Mouse (Mus musculus) CH12.LX (cell line): Measurements from ENCODE around the gene Smarca2. TPM values are rescaled to one million over a fixed set of nuclear protein-coding genes. Genes with fewer than 3 reads are reported as not detected.

ENCODE experiments used
- DNase-seq: peaks from one replicate; pipeline ENCODE4 v3.0.0-alpha.2; 2013; ENCODE audit errors: extremely low read depth
- H3K27ac ChIP-seq: 2 replicates; pipeline ENCODE4 v1.5.1; 2012; ENCODE audit warnings: low read depth, mild to moderate bottlenecking, control low read depth, moderate library complexity; ENCODE audit not compliant: insufficient read depth
- H3K27me3 ChIP-seq: replicated peaks from 2 replicates; pipeline ENCODE3; 2012; ENCODE audit warnings: inconsistent platforms
- H3K36me3 ChIP-seq, 2 experiments: replicated peaks in 1 of 2; 2 replicates each; pipeline versions ENCODE3 to v1.6.1; 2012; ENCODE audit warnings: inconsistent platforms in 1 of 2, low read length in 1 of 2, mild to moderate bottlenecking in 1 of 2, mixed read lengths in 1 of 2, moderate library complexity in 1 of 2; ENCODE audit not compliant: control insufficient read depth in 1 of 2, insufficient read depth in 1 of 2
- H3K4me1 ChIP-seq, 2 experiments: 2 replicates each; pipeline ENCODE4 v1.6.1; 2012; ENCODE audit warnings: inconsistent platforms in 1 of 2, moderate library complexity in 1 of 2; ENCODE audit not compliant: insufficient read depth in 2 of 2, control insufficient read depth in 1 of 2
- H3K4me2 ChIP-seq: 2 replicates; pipeline ENCODE4 v1.6.1; 2012; ENCODE audit warnings: low read depth, mild to moderate bottlenecking, control low read depth; ENCODE audit not compliant: poor library complexity, insufficient read depth, severe bottlenecking
- H3K4me3 ChIP-seq, 3 experiments: fragments of 150-350 bp in 1 of 3; sonication (generic) in 1 of 3; replicated peaks in 1 of 3; 2 replicates each; pipeline versions ENCODE3 to v1.5.1; 2011 to 2012; ENCODE audit warnings: low read depth in 2 of 3, low read length in 2 of 3, mild to moderate bottlenecking in 2 of 3, moderate library complexity in 2 of 3, control low read depth in 1 of 3, improper control_type of control experiment in 1 of 3, inconsistent platforms in 1 of 3, mixed read lengths in 1 of 3; ENCODE audit not compliant: poor library complexity in 1 of 3
- H3K79me2 ChIP-seq: replicated peaks from 2 replicates; pipeline ENCODE4 v1.6.1; 2012; ENCODE audit warnings: mild to moderate bottlenecking, moderate library complexity; ENCODE audit not compliant: control insufficient read depth, poor library complexity, insufficient read depth, severe bottlenecking; ENCODE audit errors: extremely low read depth
- H3K9ac ChIP-seq: 2 replicates; pipeline ENCODE4 v1.6.1; 2012; ENCODE audit warnings: low read depth, mild to moderate bottlenecking, control low read depth, moderate library complexity; ENCODE audit not compliant: insufficient read depth
- H3K9me3 ChIP-seq: replicated peaks from 2 replicates; pipeline ENCODE3; 2012; ENCODE audit warnings: low read length, inconsistent platforms, mixed read lengths
- BHLHE40 ChIP-seq: IDR thresholded peaks from 2 replicates; pipeline ENCODE4 v1.6.1; 2011; ENCODE audit warnings: mild to moderate bottlenecking, low read depth, low read length, improper control_type of control experiment
- CHD1 ChIP-seq: IDR thresholded peaks from 2 replicates; pipeline ENCODE4 v1.6.1; 2012; ENCODE audit warnings: low read depth, low read length, improper control_type of control experiment, inconsistent platforms
- CTCF ChIP-seq, 2 experiments: IDR thresholded peaks in 1 of 2; conservative IDR thresholded peaks in 1 of 2; 2 replicates each; pipeline ENCODE4 v1.5.1; 2011 to 2012; ENCODE audit warnings: low read depth in 2 of 2, low read length in 2 of 2, improper control_type of control experiment in 1 of 2, inconsistent platforms in 1 of 2, mild to moderate bottlenecking in 1 of 2, moderate library complexity in 1 of 2
- ELF1 ChIP-seq: IDR thresholded peaks from 2 replicates; pipeline ENCODE4 v1.6.1; 2014; ENCODE audit warnings: low read depth, mild to moderate bottlenecking, inconsistent platforms, low read length, improper control_type of control experiment
- EP300 ChIP-seq: IDR thresholded peaks from 2 replicates; pipeline ENCODE4 v1.6.1; 2011; ENCODE audit warnings: low read length, improper control_type of control experiment
- ETS1 ChIP-seq: conservative IDR thresholded peaks from 2 replicates; pipeline ENCODE4 v1.6.1; 2012; ENCODE audit warnings: low read depth, mild to moderate bottlenecking, inconsistent platforms, low read length, improper control_type of control experiment, moderate library complexity
- HCFC1 ChIP-seq: IDR thresholded peaks from 2 replicates; pipeline ENCODE4 v1.6.1; 2012; ENCODE audit warnings: low read depth, mild to moderate bottlenecking, inconsistent platforms, low read length, improper control_type of control experiment
- IRF4 ChIP-seq: IDR thresholded peaks from 2 replicates; pipeline ENCODE4 v1.6.1; 2014; ENCODE audit warnings: low read depth, mild to moderate bottlenecking, inconsistent platforms, low read length, improper control_type of control experiment
- KAT2A ChIP-seq: IDR thresholded peaks from 2 replicates; pipeline ENCODE4 v1.6.1; 2012; ENCODE audit warnings: low read length, improper control_type of control experiment, inconsistent platforms; ENCODE audit not compliant: insufficient replicate concordance
- MAFK ChIP-seq: IDR thresholded peaks from 2 replicates; pipeline ENCODE4 v1.6.1; 2011; ENCODE audit warnings: low read length, improper control_type of control experiment; ENCODE audit not compliant: insufficient replicate concordance
- MAX ChIP-seq: IDR thresholded peaks from 2 replicates; pipeline ENCODE4 v1.6.1; 2011; ENCODE audit warnings: low read length, improper control_type of control experiment
- MAZ ChIP-seq: IDR thresholded peaks from 2 replicates; pipeline ENCODE4 v1.6.1; 2012; ENCODE audit warnings: low read depth, mild to moderate bottlenecking, inconsistent platforms, low read length, improper control_type of control experiment, moderate library complexity
- MEF2A ChIP-seq: IDR thresholded peaks from 2 replicates; pipeline ENCODE4 v1.6.1; 2014; ENCODE audit warnings: low read depth, mild to moderate bottlenecking, inconsistent platforms, low read length, improper control_type of control experiment, borderline replicate concordance
- MXI1 ChIP-seq: IDR thresholded peaks from 2 replicates; pipeline ENCODE4 v1.6.1; 2011; ENCODE audit warnings: mild to moderate bottlenecking, low read depth, low read length, improper control_type of control experiment
- NELFE ChIP-seq: IDR thresholded peaks from 2 replicates; pipeline ENCODE4 v1.6.1; 2011; ENCODE audit warnings: low read depth, low read length, improper control_type of control experiment
- NRF1 ChIP-seq: IDR thresholded peaks from 2 replicates; pipeline ENCODE4 v1.6.1; 2014; ENCODE audit warnings: low read depth, mild to moderate bottlenecking, inconsistent platforms, low read length, improper control_type of control experiment, moderate library complexity
- RAD21 ChIP-seq: IDR thresholded peaks from 2 replicates; pipeline ENCODE4 v1.6.1; 2011; ENCODE audit warnings: low read depth, mild to moderate bottlenecking, low read length, improper control_type of control experiment, moderate library complexity
- RCOR1 ChIP-seq: conservative IDR thresholded peaks from 2 replicates; pipeline ENCODE4 v1.6.1; 2012; ENCODE audit warnings: low read depth, mild to moderate bottlenecking, inconsistent platforms, low read length, improper control_type of control experiment
- SIN3A ChIP-seq: IDR thresholded peaks from 2 replicates; pipeline ENCODE4 v1.6.1; 2012; ENCODE audit warnings: low read length, improper control_type of control experiment, inconsistent platforms
- SMC3 ChIP-seq: IDR thresholded peaks from 2 replicates; pipeline ENCODE4 v1.6.1; 2011; ENCODE audit warnings: low read depth, low read length, improper control_type of control experiment
- UBTF ChIP-seq: IDR thresholded peaks from 2 replicates; pipeline ENCODE4 v1.6.1; 2012; ENCODE audit warnings: low read depth, mild to moderate bottlenecking, inconsistent platforms, low read length, improper control_type of control experiment, moderate library complexity
- USF1 ChIP-seq: IDR thresholded peaks from 2 replicates; pipeline ENCODE4 v1.6.1; 2014; ENCODE audit warnings: low read depth, mild to moderate bottlenecking, inconsistent platforms, low read length, improper control_type of control experiment
- USF2 ChIP-seq: conservative IDR thresholded peaks from 2 replicates; pipeline ENCODE4 v1.6.1; 2011; ENCODE audit warnings: low read depth, low read length, improper control_type of control experiment
- ZC3H11A ChIP-seq: IDR thresholded peaks from 2 replicates; pipeline ENCODE4 v1.6.1; 2012; ENCODE audit warnings: low read depth, mild to moderate bottlenecking, inconsistent platforms, low read length, improper control_type of control experiment
- ZKSCAN1 ChIP-seq: IDR thresholded peaks from 2 replicates; pipeline ENCODE4 v1.6.1; 2012; ENCODE audit warnings: low read depth, inconsistent platforms, low read length, improper control_type of control experiment, borderline replicate concordance
- ZNF384 ChIP-seq: IDR thresholded peaks from 2 replicates; pipeline ENCODE4 v1.6.1; 2012; ENCODE audit warnings: low read depth, low read length, improper control_type of control experiment, inconsistent platforms
- dilution Hi-C: fragments of 300-500 bp; cut with MboI; formaldehyde crosslinking; loops from 2 replicates; pipeline ENCODE4 v1.14.3; 2020; ENCODE audit warnings: low sequenced_read_pairs; ENCODE audit not compliant: extremely low pct_unique_long_range_greater_than_20kb, extremely low pct_ligation_motif_present
- in situ Hi-C: fragments of 300-500 bp; cut with MboI; formaldehyde crosslinking; loops from 3 replicates; pipeline ENCODE4 v1.14.3; 2019; ENCODE audit warnings: low sequenced_read_pairs, low pct_ligation_motif_present, low pct_unique_long_range_greater_than_20kb, mixed read lengths
- polyA plus RNA-seq: library from polyadenylated mRNA; unstranded; fragments of >175 nt; gene quantifications from 2 replicates; pipeline ENCODE4 v1.2.1, GENCODE M21; 2012; ENCODE audit warnings: low read depth; ENCODE audit not compliant: insufficient read length
- total RNA-seq, 2 experiments: library from RNA; depleted of rRNA; stranded (reverse); fragments of 300-350 nt in 1 of 2; fragments of >200 nt in 1 of 2; gene quantifications; 2 replicates each; pipeline ENCODE4 v1.2.3; 2012 to 2014

Smarca2 gene
- total and polyA plus RNA-seq, 3 experiments: 19.4 to 47.1 (median 21.8) TPM

GRCm38 (mm10) chr19:26756399-26756798 lies 151.5 kb downstream of the Smarca2 start:
- dilution Hi-C loops: no loop called here
- H3K4me2 ChIP-seq: no peak overlapping the region
- DNase-seq: no peak
- H3K4me3 ChIP-seq: no peak overlapping the region
- peaks cover 16 to 83% of the 10 kb centered on the region in 2 experiments for H3K36me3 ChIP-seq
- H3K9me3 ChIP-seq: no peaks in the 10 kb centered on the region
- in situ Hi-C loops: no loop called here
- H3K9ac ChIP-seq: no peak overlapping the region
- peaks cover 8 to 41% of the 10 kb centered on the region in 2 experiments for H3K4me1 ChIP-seq
- no peaks in the 10 kb centered on the region for H3K27me3 ChIP-seq
- no peak overlapping the region for H3K27ac ChIP-seq
- TF ChIP-seq EP300: no peak
- no peak for TF ChIP-seq NRF1
- TF ChIP-seq ETS1: no peak
- no peak for TF ChIP-seq MAX
- no peak for TF ChIP-seq NELFE
- no peak for TF ChIP-seq ZC3H11A
- TF ChIP-seq MXI1: no peak
- no peak for TF ChIP-seq KAT2A
- TF ChIP-seq CHD1: no peak
- TF ChIP-seq BHLHE40: no peak
- no peaks in the 10 kb centered on the region for H3K79me2 ChIP-seq

GRCm38 (mm10) chr19:26758156-26758555 lies 153.3 kb downstream of the Smarca2 start:
- in situ Hi-C loops: no loop called here
- no peaks in the 10 kb centered on the region for H3K79me2 ChIP-seq
- H3K9me3 ChIP-seq: no peaks in the 10 kb centered on the region
- peaks cover 8 to 34% of the 10 kb centered on the region in 2 experiments for H3K4me1 ChIP-seq
- H3K36me3 ChIP-seq: peaks cover 13 to 85% of the 10 kb centered on the region in 2 experiments
- H3K27ac ChIP-seq: no peak overlapping the region
- no peak for TF ChIP-seq HCFC1
- TF ChIP-seq ELF1: no peak
- TF ChIP-seq NRF1: no peak
- no peak for TF ChIP-seq ZNF384
- no peak for TF ChIP-seq UBTF
- TF ChIP-seq MEF2A: no peak
- TF ChIP-seq ZKSCAN1: no peak
- no peak for TF ChIP-seq ETS1
- no peak for TF ChIP-seq SMC3
- no peak for TF ChIP-seq USF2
- TF ChIP-seq IRF4: no peak
- no peak for TF ChIP-seq MAZ
- no peak for TF ChIP-seq MAFK
- no peak for TF ChIP-seq RAD21
- no peak for TF ChIP-seq SIN3A
- no peak for TF ChIP-seq CTCF (conservative IDR thresholded peaks at IDR 0.05 in 1 of 2, IDR thresholded peaks at IDR 0.05 in 1 of 2; ENCODE audit: low read depth in 2 of 2, low read length in 2 of 2)
- no peak for TF ChIP-seq USF1
- no peak for TF ChIP-seq CHD1
- TF ChIP-seq RCOR1: no peak
- TF ChIP-seq KAT2A: no peak
- dilution Hi-C loops: no loop called here
- no peaks in the 10 kb centered on the region for H3K27me3 ChIP-seq
- H3K9ac ChIP-seq: no peak overlapping the region
- H3K4me3 ChIP-seq: no peak overlapping the region
- H3K4me2 ChIP-seq: no peak overlapping the region
- no peak for DNase-seq
